Mouse (Mus musculus): ENCODE measurements around the gene Frmd4a.

GRCm38 (mm10) chr2:4228510-4228909 is 211.0 kb downstream of the Frmd4a start:
- TF ChIP-seq CTCF (IDR thresholded peaks at IDR 0.05; ENCODE audit: low read depth) (no peak), EP300 (IDR thresholded peaks at IDR 0.05; ENCODE audit: low read depth) (no peak)

All from liver, postnatal 0 days (tissue).